Mouse (Mus musculus) limb, embryonic 12.5 days (tissue): ENCODE measurements at regions not wholly inside any gene's neighbourhood (a gene's known extent, or its start where the extent isn't known, plus 50 kb on each side); places are given as distances from the start of the nearest gene placed in this dataset.

Experiments
- ATAC-seq: fragments of 200-750 bp; cut with Nextera tagmentation; 2 replicates; pipeline ENCODE4 v1.8.0; 2017; ENCODE audit warnings: low read depth, moderate TSS enrichment; ENCODE audit not compliant: insufficient number of reproducible peaks, insufficient read depth, low FRiP score, low TSS enrichment
- H3K27ac ChIP-seq: fragments of 300-500 bp; sonication (generic); 2 replicates; pipeline ENCODE4 v1.5.1; 2016; ENCODE audit warnings: mild to moderate bottlenecking, moderate library complexity
- H3K27me3 ChIP-seq: fragments of 300-500 bp; sonication (generic); 2 replicates; pipeline ENCODE4 v1.6.1; 2016; ENCODE audit warnings: mild to moderate bottlenecking, moderate library complexity
- H3K36me3 ChIP-seq: fragments of 300-500 bp; sonication (generic); 2 replicates; pipeline ENCODE4 v1.6.1; 2016; ENCODE audit warnings: mild to moderate bottlenecking, moderate library complexity
- H3K4me1 ChIP-seq: fragments of 300-500 bp; sonication (generic); replicated peaks from 2 replicates; pipeline ENCODE4 v1.6.1; 2016
- H3K4me2 ChIP-seq: fragments of 300-500 bp; sonication (generic); 2 replicates; pipeline ENCODE4 v1.6.1; 2016; ENCODE audit warnings: mild to moderate bottlenecking, moderate library complexity
- H3K4me3 ChIP-seq: fragments of 300-500 bp; sonication (generic); replicated peaks from 2 replicates; pipeline ENCODE4 v1.5.1; 2016; ENCODE audit warnings: mild to moderate bottlenecking
- H3K9ac ChIP-seq: fragments of 300-500 bp; sonication (generic); replicated peaks from 2 replicates; pipeline ENCODE4 v1.6.1; 2016; ENCODE audit warnings: mild to moderate bottlenecking, moderate library complexity
- H3K9me3 ChIP-seq: fragments of 300-500 bp; sonication (generic); 2 replicates; pipeline ENCODE4 v1.6.1; 2016; ENCODE audit warnings: mild to moderate bottlenecking, moderate library complexity
- WGBS: fragments of 180-500 bp; shearing (Covaris S2); methylation state at CpG from one replicate; pipeline ENCODE4 v1.1.7; 2016; 5-methylcytosine and 5-hydroxymethylcytosine counted together

- 89% methylated on average over 4 of the region's 4 CpGs for WGBS
- Histone ChIP-seq H3K4me2 (no peak overlapping the region), H3K4me3 (no peak overlapping the region), H3K27me3 (no peaks in the 10 kb centered on the region), H3K4me1 (no peaks in the 10 kb centered on the region), H3K36me3 (no peaks in the 10 kb centered on the region), H3K9ac (no peak overlapping the region), H3K27ac (no peak overlapping the region), H3K9me3 (no peaks in the 10 kb centered on the region)
- ATAC-seq, result no peak
These were observed 271.5 kb upstream of the Slc24a2 start for GRCm38 (mm10) chr4:87501791-87502190.

DNA sequence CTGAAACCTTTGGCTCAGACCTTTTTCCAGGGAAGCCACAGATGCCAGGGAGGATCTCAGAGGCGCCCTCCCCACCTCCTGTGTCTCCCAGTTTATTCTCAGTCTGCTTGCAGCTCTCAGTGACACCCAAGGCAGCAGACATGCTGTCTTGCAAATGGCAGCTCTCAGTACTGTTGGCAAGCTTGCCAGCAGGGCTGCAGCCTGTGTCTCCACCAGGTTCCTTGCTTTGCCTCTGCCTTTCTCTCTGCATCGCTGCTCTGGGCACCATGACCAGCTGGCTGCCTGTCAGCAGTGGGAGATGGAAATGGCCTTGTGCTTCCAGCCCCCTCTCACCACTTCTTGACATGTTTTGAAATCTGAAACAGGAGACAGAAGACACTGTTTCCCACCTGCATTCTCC lies 270.2 kb upstream of the Slc24a2 start:
- Histone ChIP-seq H3K4me1 (no peaks in the 10 kb centered on the region), H3K36me3 (no peaks in the 10 kb centered on the region), H3K4me3 (no peak overlapping the region), H3K27me3 (no peaks in the 10 kb centered on the region), H3K9me3 (no peaks in the 10 kb centered on the region), H3K27ac (no peak overlapping the region), H3K4me2 (no peak overlapping the region), H3K9ac (no peak overlapping the region)
- WGBS, result 76% methylated on average over 2 of the region's 2 CpGs
- no peak for ATAC-seq

- 86% methylated on average over 3 of the region's 3 CpGs for WGBS
- Histone ChIP-seq H3K9ac (no peak overlapping the region), H3K27me3 (no peaks in the 10 kb centered on the region), H3K27ac (no peak overlapping the region), H3K4me1 (no peaks in the 10 kb centered on the region), H3K4me3 (no peak overlapping the region), H3K36me3 (no peaks in the 10 kb centered on the region), H3K9me3 (no peaks in the 10 kb centered on the region; the same call in 1 of the 2 replicates), H3K4me2 (no peak overlapping the region)
- no peak for ATAC-seq
These were observed 257.5 kb upstream of the Slc24a2 start for GRCm38 (mm10) chr4:87487798-87488197.

- Histone ChIP-seq H3K4me3 (no peak overlapping the region), H3K27ac (no peak overlapping the region), H3K4me2 (no peak overlapping the region), H3K9ac (no peak overlapping the region), H3K27me3 (no peaks in the 10 kb centered on the region), H3K4me1 (no peaks in the 10 kb centered on the region), H3K36me3 (no peaks in the 10 kb centered on the region), H3K9me3 (peaks cover 4% of the 10 kb centered on the region; the same call in 1 of the 2 replicates)
- 86% methylated on average over 1 of the region's 1 CpGs for whole genome bisulfite sequencing
- ATAC-seq, result no peak
These were observed 245.3 kb upstream of the Slc24a2 start for GRCm38 (mm10) chr4:87475537-87475936.

- whole genome bisulfite sequencing, result 87% methylated on average over 16 of the region's 16 CpGs
- no peak for ATAC-seq
- Histone ChIP-seq H3K4me2 (no peak overlapping the region), H3K27me3 (no peaks in the 10 kb centered on the region), H3K36me3 (no peaks in the 10 kb centered on the region), H3K4me3 (no peak overlapping the region), H3K27ac (no peak overlapping the region), H3K9me3 (peaks cover 4% of the 10 kb centered on the region; the same call in 1 of the 2 replicates), H3K4me1 (no peaks in the 10 kb centered on the region), H3K9ac (no peak overlapping the region)
These were observed 243.2 kb upstream of the Slc24a2 start for GRCm38 (mm10) chr4:87473331-87474039.

GRCm38 (mm10) chr4:87472787-87473186 lies 242.5 kb upstream of the Slc24a2 start:
- H3K9me3 ChIP-seq, result peaks cover 4% of the 10 kb centered on the region; the same call in 1 of the 2 replicates
- ATAC-seq, result no peak
- no peak overlapping the region for H3K4me3 ChIP-seq
- H3K27me3 ChIP-seq, result no peaks in the 10 kb centered on the region
- H3K4me2 ChIP-seq, result no peak overlapping the region
- H3K36me3 ChIP-seq, result no peaks in the 10 kb centered on the region
- H3K4me1 ChIP-seq, result no peaks in the 10 kb centered on the region
- no peak overlapping the region for H3K27ac ChIP-seq
- WGBS, result 68% methylated on average over 1 of the region's 1 CpGs
- no peak overlapping the region for H3K9ac ChIP-seq

GRCm38 (mm10) chr4:87471385-87471784 lies 241.1 kb upstream of the Slc24a2 start:
- ATAC-seq, result no peak
- no peak overlapping the region for H3K9ac ChIP-seq
- H3K9me3 ChIP-seq, result peaks cover 4% of the 10 kb centered on the region; the same call in 1 of the 2 replicates
- WGBS, result 61% methylated on average over 5 of the region's 5 CpGs
- H3K4me2 ChIP-seq, result no peak overlapping the region
- no peaks in the 10 kb centered on the region for H3K36me3 ChIP-seq
- H3K27ac ChIP-seq, result no peak overlapping the region
- H3K4me3 ChIP-seq, result no peak overlapping the region
- H3K27me3 ChIP-seq, result no peaks in the 10 kb centered on the region
- H3K4me1 ChIP-seq, result no peaks in the 10 kb centered on the region

DNA sequence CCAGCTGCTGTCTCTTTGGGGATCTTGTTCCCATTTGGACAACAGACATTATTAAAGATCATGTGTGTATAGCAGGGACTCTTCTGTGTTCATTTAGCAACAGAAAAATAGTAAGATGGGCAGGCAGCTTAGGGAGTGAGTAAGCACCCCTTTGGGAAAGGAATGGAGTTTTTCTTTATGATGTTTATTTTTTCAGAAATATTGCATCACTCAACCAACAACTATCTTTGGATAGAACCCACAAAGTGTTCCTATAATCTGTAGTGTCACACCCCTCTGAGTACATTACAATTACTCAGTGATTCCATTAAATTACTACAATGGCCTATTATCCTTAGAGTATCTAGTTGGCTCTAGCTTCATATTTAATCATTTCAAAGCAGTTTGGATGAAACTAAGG lies 237.3 kb upstream of the Slc24a2 start:
- H3K27ac ChIP-seq, result no peak overlapping the region
- H3K27me3 ChIP-seq, result no peaks in the 10 kb centered on the region
- no peaks in the 10 kb centered on the region for H3K9me3 ChIP-seq
- no peaks in the 10 kb centered on the region for H3K36me3 ChIP-seq
- no peaks in the 10 kb centered on the region for H3K4me1 ChIP-seq
- no peak overlapping the region for H3K9ac ChIP-seq
- no peak for ATAC-seq
- H3K4me3 ChIP-seq, result no peak overlapping the region
- H3K4me2 ChIP-seq, result no peak overlapping the region

DNA sequence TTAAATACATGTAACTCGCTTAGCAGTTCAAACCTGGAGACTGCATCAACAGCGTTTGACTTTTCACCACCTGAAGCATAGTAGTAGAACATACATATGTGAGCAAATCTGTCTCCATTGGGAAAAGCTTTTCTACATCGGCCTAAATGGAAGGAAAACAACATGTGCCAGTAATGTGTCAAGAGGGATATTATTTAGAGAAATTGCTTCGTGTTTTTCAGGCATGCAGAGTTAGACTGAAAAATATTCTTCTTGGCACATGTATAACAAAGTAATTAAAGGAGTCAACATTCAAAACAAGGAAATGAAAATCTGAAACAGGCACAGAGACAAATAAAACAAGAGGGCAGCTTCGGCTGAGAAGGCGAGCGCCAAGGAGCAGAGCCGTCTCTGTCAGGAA lies 236.7 kb upstream of the Slc24a2 start:
- H3K27me3 ChIP-seq, result no peaks in the 10 kb centered on the region

GRCm38 (mm10) chr4:87461181-87461912 lies 231.1 kb upstream of the Slc24a2 start:
- no peak for ATAC-seq
- whole genome bisulfite sequencing, result 80% methylated on average over 7 of the region's 7 CpGs
- Histone ChIP-seq H3K36me3 (no peaks in the 10 kb centered on the region), H3K27ac (no peak overlapping the region), H3K9ac (no peak overlapping the region), H3K9me3 (no peaks in the 10 kb centered on the region), H3K4me1 (no peaks in the 10 kb centered on the region), H3K4me3 (no peak overlapping the region), H3K27me3 (no peaks in the 10 kb centered on the region), H3K4me2 (no peak overlapping the region)

More for the DNA sequence above, 236.7 kb upstream of the Slc24a2 start:
- H3K9ac ChIP-seq, result no peak overlapping the region
- 82% methylated on average over 8 of the region's 8 CpGs for WGBS
- H3K4me1 ChIP-seq, result no peaks in the 10 kb centered on the region
- H3K4me2 ChIP-seq, result no peak overlapping the region
- ATAC-seq, result no peak
- no peaks in the 10 kb centered on the region for H3K9me3 ChIP-seq
- no peak overlapping the region for H3K4me3 ChIP-seq
- H3K36me3 ChIP-seq, result no peaks in the 10 kb centered on the region
- H3K27ac ChIP-seq, result no peak overlapping the region

GRCm38 (mm10) chr4:87455863-87456578 lies 225.7 kb upstream of the Slc24a2 start:
- Histone ChIP-seq H3K36me3 (no peaks in the 10 kb centered on the region), H3K27ac (no peak overlapping the region), H3K27me3 (no peaks in the 10 kb centered on the region), H3K9me3 (no peaks in the 10 kb centered on the region), H3K4me1 (peaks cover 3% of the 10 kb centered on the region; the same call in 1 of the 2 replicates), H3K4me3 (no peak overlapping the region), H3K9ac (no peak overlapping the region), H3K4me2 (no peak overlapping the region)
- 69% methylated on average over 5 of the region's 5 CpGs for WGBS
- no peak for ATAC-seq
